Mouse (Mus musculus): ENCODE results near the gene Pigg. TPM values are rescaled to one million over a fixed set of nuclear protein-coding genes. Genes with fewer than 3 reads are reported as not detected.

Pigg gene
- total RNA-seq, 2 experiments from 2014 or later, result 6.2 to 10.8 TPM

Other genes starting within 250 kb of the Pigg start
- gene Mtf2, start 246.9 kb upstream of the Pigg start, total RNA-seq (2014; fragmentation: Nextera tagmentation), result 43.2 and 50.0 TPM in 2 replicates
- 72.6 and 87.5 TPM in 2 replicates for gene Mtf2, start 246.9 kb upstream of the Pigg start, total RNA-seq (2017)
- gene Tmed5, start 180.0 kb upstream of the Pigg start, total RNA-seq (2014; fragmentation: Nextera tagmentation), result 35.9 and 38.7 TPM in 2 replicates
- 77.0 and 81.2 TPM in 2 replicates for gene Tmed5, start 180.0 kb upstream of the Pigg start, total RNA-seq (2017)
- gene Ccdc18, start 179.7 kb upstream of the Pigg start, total RNA-seq (2014; fragmentation: Nextera tagmentation), result 17.3 and 17.5 TPM in 2 replicates
- 25.7 and 35.0 TPM in 2 replicates for gene Ccdc18, start 179.7 kb upstream of the Pigg start, total RNA-seq (2017)
- gene Dr1, start 43.7 kb upstream of the Pigg start, total RNA-seq (2014; fragmentation: Nextera tagmentation), result 55.9 and 61.8 TPM in 2 replicates
- gene Dr1, start 43.7 kb upstream of the Pigg start, total RNA-seq (2017), result 53.3 and 83.8 TPM in 2 replicates
- not detected in 2 replicates for gene Gm42517, start 55.3 kb downstream of the Pigg start, total RNA-seq (2014; fragmentation: Nextera tagmentation)
- gene Gm42517, start 55.3 kb downstream of the Pigg start, total RNA-seq (2017), result not detected in 2 replicates
- gene Pde6b, start 75.8 kb downstream of the Pigg start, total RNA-seq (2014; fragmentation: Nextera tagmentation), result not detected in 2 replicates
- gene Pde6b, start 75.8 kb downstream of the Pigg start, total RNA-seq (2017), result not detected in 2 replicates
- 469 and 530 TPM in 2 replicates for gene Atp5k, start 121.8 kb downstream of the Pigg start, total RNA-seq (2014; fragmentation: Nextera tagmentation)
- gene Atp5k, start 121.8 kb downstream of the Pigg start, total RNA-seq (2017), result 315 and 364 TPM in 2 replicates
- gene Mfsd7a, start 136.3 kb downstream of the Pigg start, total RNA-seq (2014; fragmentation: Nextera tagmentation), result 0.22 TPM in 1 of 2 replicates, not detected in the other
- 0.23 TPM in 1 of 2 replicates, not detected in the other for gene Mfsd7a, start 136.3 kb downstream of the Pigg start, total RNA-seq (2017)
- gene Pcgf3, start 148.6 kb downstream of the Pigg start, total RNA-seq (2014; fragmentation: Nextera tagmentation), result 30.8 and 41.9 TPM in 2 replicates
- gene Pcgf3, start 148.6 kb downstream of the Pigg start, total RNA-seq (2017), result 10.0 and 16.2 TPM in 2 replicates
- gene Cplx1, start 237.4 kb downstream of the Pigg start, total RNA-seq (2014; fragmentation: Nextera tagmentation), result not detected in 2 replicates
- gene Cplx1, start 237.4 kb downstream of the Pigg start, total RNA-seq (2017), result not detected in 2 replicates